Mouse (Mus musculus): ENCODE measurements around the gene Rdh12.

DNA sequence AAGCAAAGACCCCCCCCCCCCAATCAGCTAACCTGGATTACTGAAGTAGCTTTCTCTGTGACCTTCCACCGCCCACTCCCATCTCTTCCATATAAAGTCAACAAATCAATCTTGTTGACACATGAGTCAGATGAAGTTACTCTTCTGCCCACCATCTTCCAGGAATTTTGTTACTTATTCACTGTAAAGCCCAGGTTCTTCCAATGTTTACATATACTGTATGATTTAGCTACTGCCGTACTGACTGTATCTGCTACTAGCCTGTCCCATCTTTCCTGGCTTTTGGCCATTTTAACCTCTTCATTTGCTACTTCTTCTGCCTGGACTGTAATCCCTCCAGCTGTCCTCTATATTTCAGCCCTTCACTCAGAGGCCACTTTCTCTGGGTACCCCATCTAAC lies 33.3 kb downstream of the Rdh12 start:
- no peak for TF ChIP-seq CTCF (conservative IDR thresholded peaks at IDR 0.05 in 1 of 2, IDR thresholded peaks at IDR 0.05 in 1 of 2; ENCODE audit: low read depth in 2 of 2, low read length in 2 of 2)
- no peak for TF ChIP-seq TCF12 (IDR thresholded peaks at IDR 0.05; ENCODE audit: low read depth, low read length)
- no peak for TF ChIP-seq NRF1 (IDR thresholded peaks at IDR 0.05; ENCODE audit: low read depth, low read length)
- TF ChIP-seq SMC3 (IDR thresholded peaks at IDR 0.05; ENCODE audit: low read depth, low read length): no peak
- no peak for TF ChIP-seq ELF1 (IDR thresholded peaks at IDR 0.05; ENCODE audit: low read depth, low read length)
- TF ChIP-seq MAZ (IDR thresholded peaks at IDR 0.05; ENCODE audit: low read depth, low read length): no peak
- TF ChIP-seq MAX (IDR thresholded peaks at IDR 0.05; ENCODE audit: low read length): no peak
- TF ChIP-seq BHLHE40 (IDR thresholded peaks at IDR 0.05; ENCODE audit: low read depth, low read length): no peak
